Mouse (Mus musculus) left cerebral cortex, adult 2 months (tissue): ENCODE measurements at regions not wholly inside any gene's neighbourhood (a gene's known extent, or its start where the extent isn't known, plus 50 kb on each side); places are given as distances from the start of the nearest gene placed in this dataset.

ENCODE experiments used
- DNase-seq, 2 experiments: peaks; one replicate each; pipeline ENCODE4 v3.0.0; 2021 to 2022; ENCODE audit warnings: low spot score in 2 of 2, mixed read lengths in 1 of 2; ENCODE audit errors: extremely low spot score in 1 of 2
- H3K27ac ChIP-seq: fragments of 200-600 bp; 2 replicates; pipeline ENCODE4 v1.8.1; 2022
- H3K4me3 ChIP-seq: fragments of 200-600 bp; 2 replicates; pipeline ENCODE4 v1.8.1; 2022
- CTCF ChIP-seq: fragments of 200-600 bp; IDR thresholded peaks from 2 replicates; pipeline ENCODE4 v1.8.1; 2022; ENCODE audit warnings: antibody characterized with exemption, mild to moderate bottlenecking, moderate library complexity
- intact Hi-C: fragments of 180-260 bp; cut with DNase I; formaldehyde crosslinking; loops from one replicate; pipeline ENCODE4 v1.15.1; 2025

DNA sequence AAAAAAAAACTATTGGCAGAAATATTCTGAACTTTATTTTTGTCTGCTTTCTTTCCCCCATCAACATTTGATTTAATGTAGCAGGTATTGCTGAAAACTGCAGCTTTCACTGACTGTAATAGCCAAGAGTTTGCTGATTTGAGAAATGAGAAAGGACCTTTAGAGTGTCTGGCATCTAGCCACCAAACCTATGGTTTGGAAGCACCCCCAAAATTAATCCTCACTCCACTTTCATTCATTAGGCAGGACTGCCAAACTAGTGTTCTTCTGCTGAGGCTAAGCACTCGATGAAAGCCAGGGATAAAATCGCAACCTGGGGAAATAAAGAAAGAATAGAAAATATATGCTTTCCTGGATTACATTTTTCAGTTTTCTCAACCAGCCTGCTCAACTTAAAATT lies 320.4 kb downstream of the Atp6ap1l start:
- no peak for TF ChIP-seq CTCF
- intact Hi-C loops, result no loop called here
- no peak for DNase-seq
- H3K4me3 ChIP-seq, result no peak overlapping the region
- no peak overlapping the region for H3K27ac ChIP-seq

DNA sequence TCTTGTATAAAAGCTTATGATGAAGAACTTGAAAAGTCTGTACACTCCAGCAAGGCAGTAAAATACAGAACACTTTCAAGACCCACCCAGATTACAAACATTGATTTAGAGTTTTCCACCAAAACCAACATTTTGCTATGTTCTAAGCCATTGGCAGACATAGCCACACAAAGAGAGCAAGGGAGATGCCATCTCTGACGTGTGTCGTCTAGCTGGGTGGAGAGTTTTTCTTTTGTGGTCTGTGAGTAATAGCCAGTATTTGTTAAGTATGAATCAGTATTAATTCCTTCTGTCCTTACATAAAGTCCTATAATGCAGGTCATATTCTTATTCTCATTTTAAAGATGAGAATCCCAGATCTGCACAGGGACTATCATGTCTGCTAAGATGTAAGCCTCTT lies 329.8 kb downstream of the Atp6ap1l start:
- no peak for DNase-seq
- Histone ChIP-seq H3K27ac (no peak overlapping the region), H3K4me3 (no peak overlapping the region)
- intact Hi-C loops, result no loop called here
- TF ChIP-seq CTCF, result no peak

DNA sequence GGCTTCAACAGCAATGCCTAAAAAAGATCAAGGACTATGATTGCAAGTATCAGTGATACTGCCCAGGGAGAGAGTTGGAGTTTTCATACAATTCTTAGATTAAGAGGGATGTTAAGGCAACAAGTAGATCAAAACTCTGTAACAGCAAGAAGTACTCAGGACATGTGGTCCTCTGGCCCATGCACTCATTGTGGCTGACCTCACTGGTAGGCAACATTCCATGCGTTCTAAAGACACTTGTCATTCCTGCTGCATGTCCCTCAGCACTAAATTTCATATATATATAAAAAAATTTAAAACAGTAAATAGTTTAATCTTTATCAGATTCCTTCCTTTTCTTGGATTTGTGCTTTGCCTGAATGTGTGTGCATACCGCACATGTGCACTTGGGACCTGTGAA lies 332.6 kb downstream of the Atp6ap1l start:
- no peak for TF ChIP-seq CTCF

DNA sequence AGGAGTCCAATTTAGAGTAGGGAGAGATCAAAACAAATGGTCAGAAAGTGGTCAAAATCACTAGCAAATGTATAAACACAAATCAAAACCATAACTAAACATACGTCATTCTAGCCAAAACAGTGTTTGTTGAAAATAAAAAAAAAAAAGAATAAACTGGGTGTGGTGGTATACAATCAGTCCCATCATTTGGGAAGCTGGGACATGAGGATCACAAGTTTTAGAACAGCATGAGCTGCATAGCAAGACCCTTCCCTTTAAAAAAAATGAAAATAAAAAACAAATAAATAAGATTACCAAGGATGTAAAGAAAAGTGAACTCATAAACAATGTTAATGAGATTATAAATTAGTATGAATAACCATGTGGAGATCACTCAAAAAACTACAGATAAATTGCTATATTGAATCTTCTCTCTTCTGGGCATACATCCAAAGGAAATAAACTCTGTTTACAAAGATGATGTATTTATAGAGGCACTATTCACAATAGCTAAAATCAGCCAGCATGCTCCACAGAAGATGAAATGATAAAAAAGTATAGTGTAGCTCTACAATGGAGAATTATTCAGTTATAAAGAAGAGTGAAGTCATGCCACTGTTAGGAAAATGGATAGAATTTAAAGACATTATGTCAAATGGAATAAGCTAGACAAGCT lies 341.8 kb downstream of the Atp6ap1l start:
- TF ChIP-seq CTCF, result no peak
- intact Hi-C loops, result no loop called here
- Histone ChIP-seq H3K27ac (no peak overlapping the region), H3K4me3 (no peak overlapping the region)
- DNase-seq, result no peak

More for the DNA sequence above, 332.6 kb downstream of the Atp6ap1l start:
- Histone ChIP-seq H3K27ac (no peak overlapping the region), H3K4me3 (no peak overlapping the region)
- DNase-seq, result no peak
- intact Hi-C loops, result no loop called here

DNA sequence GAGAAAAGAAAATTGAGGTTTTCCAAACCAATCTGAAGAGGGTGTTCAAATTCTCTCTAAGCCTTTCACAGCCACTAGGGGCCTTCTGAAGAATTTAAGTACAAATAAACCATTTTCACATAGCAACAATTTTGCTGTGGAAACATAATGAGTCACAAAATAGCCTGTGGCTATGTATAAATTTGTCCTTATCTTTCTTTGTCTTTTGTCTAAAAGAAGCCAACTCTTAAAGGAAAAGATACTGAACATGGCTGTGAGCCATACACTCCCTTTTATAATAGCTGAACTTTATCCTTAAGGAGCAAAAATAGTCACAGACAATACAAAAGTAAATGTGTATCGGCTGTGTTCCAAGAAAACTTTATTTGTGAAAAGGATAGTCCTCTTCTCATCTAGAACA lies 345.1 kb downstream of the Atp6ap1l start:
- no peak overlapping the region for H3K4me3 ChIP-seq
- DNase-seq, result no peak
- intact Hi-C loops, result no loop called here
- peak; percentile 22 for TF ChIP-seq CTCF
- H3K27ac ChIP-seq, result no peak overlapping the region

DNA sequence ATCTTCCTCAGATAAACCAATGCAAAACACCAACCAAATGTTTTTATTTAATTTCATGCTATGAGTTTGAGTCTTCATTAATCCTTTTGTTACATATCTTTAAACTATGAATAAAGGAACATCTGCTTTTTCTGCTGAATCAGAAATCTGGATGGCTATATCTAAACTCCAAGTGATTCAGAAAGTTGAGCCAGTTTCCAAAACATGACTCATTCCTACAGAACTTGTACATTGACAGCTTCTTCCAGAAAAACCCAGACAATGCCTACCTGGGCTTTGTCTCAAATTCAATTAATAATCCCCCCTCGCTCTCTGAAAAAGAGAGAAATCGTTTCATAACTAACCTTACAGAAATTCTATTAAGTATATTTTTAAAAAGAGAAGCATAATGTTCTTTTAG lies 345.7 kb downstream of the Atp6ap1l start:
- intact Hi-C loops, result no loop called here
- DNase-seq, result no peak
- no peak for TF ChIP-seq CTCF
- Histone ChIP-seq H3K4me3 (no peak overlapping the region), H3K27ac (no peak overlapping the region)

DNA sequence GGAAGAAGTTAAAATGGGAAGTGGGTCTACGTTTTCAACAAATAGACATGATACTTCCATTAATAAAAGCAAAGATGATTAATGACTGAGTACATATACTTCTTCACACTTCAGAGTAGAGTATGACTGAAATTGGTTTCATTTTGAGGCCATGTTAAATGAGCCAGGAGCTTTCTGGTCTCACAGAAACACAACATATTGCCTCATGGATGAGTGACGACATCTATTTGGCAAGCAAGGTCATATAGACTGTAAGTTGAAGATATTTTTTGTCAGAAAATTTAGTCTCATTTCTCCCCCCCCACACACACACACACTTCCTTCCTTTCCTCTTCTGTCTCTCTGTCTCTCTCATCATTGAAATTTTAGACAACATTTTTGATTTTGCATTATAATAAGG lies 354.0 kb downstream of the Atp6ap1l start:
- no peak for DNase-seq
- Histone ChIP-seq H3K27ac (no peak overlapping the region), H3K4me3 (no peak overlapping the region)
- no peak for TF ChIP-seq CTCF
- intact Hi-C loops, result no loop called here

DNA sequence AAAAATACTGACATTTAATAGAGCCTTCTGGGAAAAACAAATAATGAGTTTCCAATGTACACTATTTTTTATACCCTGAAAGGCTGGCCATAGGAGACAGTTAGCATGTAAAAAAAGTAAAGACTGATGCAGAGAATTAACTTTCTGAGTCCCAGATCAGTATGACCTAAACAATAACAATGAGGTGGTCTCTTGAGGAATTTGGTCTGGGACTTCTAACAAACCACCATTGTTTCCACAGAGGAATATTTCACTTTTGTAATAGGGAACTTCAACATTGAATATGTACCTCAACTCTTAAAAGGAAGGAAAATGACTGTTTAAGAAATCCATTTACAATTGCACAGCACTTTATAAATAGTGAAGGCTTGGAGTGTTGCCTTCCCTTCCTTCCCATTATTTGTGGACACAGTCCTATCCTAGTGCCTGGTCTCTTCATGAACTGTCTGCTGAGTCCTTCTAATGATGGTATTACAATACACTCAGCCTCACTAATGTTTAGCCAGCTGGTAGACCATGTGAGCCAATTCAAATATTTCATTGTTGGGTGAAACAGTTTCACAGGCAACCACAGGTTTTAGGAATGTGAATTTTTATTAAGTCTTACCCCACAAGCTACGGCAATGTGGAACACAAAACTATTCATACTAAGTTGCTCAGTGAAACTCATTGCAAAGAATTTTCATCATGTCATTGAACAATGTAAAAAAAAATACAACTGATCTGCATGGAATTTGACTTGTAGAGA lies 358.7 kb downstream of the Atp6ap1l start:
- Histone ChIP-seq H3K4me3 (no peak overlapping the region), H3K27ac (no peak overlapping the region)
- no peak for TF ChIP-seq CTCF
- intact Hi-C loops, result no loop called here
- no peak for DNase-seq

DNA sequence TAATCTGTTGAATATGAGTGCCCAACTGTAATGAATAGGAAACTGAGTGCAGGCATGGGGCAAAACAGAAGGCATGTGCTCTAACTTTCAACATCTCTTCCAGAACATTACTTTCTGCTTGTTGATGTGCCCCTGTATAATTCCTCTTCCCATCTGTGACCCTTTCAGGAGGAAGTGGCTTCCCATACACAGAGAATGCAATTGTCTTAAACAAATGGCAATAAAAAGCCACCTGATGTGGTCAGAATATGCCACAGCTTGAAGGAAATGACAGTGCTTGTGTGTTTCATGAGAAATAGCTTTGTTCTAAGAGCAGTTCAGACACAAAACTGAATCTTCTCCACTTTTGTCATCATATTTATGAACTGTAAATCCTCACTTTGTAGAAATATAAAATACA lies 359.3 kb downstream of the Atp6ap1l start:
- DNase-seq, result no peak
- no peak overlapping the region for H3K27ac ChIP-seq
- intact Hi-C loops, result no loop called here
- no peak for TF ChIP-seq CTCF
- H3K4me3 ChIP-seq, result no peak overlapping the region

DNA sequence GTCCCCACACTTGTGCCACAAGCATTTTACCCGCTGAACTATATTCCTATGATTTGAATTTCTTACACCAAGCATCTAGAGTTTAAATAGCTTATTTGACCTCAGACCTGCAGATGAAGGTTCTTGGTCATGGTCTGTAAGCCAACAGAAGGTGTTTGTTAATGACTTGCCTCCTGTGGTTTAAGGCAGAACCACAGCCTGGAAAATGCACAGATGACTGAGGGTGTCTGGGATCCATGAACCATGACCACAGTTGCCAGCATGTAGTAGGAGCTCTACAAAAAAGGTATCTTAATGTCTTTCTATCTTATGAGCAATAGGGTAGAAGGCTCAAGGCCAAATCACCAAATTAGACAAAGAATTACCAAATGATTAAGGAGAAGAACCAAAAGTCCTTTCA lies 367.6 kb downstream of the Atp6ap1l start:
- no peak for DNase-seq
- H3K27ac ChIP-seq, result no peak overlapping the region
- no peak overlapping the region for H3K4me3 ChIP-seq
- intact Hi-C loops, result no loop called here
- no peak for TF ChIP-seq CTCF

DNA sequence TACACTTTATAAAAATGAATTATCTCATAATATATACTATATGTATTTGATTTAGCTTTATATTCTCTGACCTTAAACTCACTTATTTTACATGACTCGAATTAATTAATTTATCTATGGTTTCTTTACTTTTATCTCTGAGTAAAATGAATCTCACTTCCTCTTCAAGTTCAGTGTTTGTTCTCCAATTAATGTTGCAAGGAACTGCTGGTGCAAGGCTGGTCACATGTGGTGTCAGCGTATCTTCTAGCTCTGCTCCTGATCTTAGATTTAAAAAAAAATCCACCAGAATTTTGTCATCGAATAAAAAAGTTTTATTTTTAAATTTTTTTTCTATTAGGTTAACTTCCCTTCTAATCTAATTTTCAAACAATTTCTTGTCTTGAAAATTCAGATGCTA lies 378.2 kb downstream of the Atp6ap1l start:
- intact Hi-C loops, result no loop called here
- DNase-seq, result no peak

DNA sequence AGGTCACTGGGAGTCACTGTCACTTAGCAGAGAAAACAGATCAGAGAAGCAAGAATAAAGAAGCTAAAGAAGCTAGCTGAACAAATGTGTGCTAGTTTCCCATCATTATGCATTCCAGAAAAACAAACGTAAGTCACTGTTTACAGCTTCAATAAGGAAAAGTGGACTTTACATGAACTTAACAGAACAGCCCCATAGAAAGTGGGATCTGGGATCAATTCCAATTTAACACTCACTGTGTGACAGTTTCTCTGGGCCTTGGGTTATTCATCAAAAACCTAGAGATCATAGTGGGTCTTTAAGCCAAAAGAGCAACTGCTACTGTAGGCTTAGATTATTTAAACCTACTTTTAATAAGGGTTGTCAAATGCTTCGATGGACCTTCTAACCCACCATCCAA lies 379.4 kb downstream of the Atp6ap1l start:
- H3K4me3 ChIP-seq, result no peak overlapping the region
- no peak for DNase-seq
- no peak overlapping the region for H3K27ac ChIP-seq
- no peak for TF ChIP-seq CTCF
- intact Hi-C loops, result no loop called here

More for the DNA sequence above, 378.2 kb downstream of the Atp6ap1l start:
- no peak for TF ChIP-seq CTCF
- no peak overlapping the region for H3K4me3 ChIP-seq
- H3K27ac ChIP-seq, result no peak overlapping the region

DNA sequence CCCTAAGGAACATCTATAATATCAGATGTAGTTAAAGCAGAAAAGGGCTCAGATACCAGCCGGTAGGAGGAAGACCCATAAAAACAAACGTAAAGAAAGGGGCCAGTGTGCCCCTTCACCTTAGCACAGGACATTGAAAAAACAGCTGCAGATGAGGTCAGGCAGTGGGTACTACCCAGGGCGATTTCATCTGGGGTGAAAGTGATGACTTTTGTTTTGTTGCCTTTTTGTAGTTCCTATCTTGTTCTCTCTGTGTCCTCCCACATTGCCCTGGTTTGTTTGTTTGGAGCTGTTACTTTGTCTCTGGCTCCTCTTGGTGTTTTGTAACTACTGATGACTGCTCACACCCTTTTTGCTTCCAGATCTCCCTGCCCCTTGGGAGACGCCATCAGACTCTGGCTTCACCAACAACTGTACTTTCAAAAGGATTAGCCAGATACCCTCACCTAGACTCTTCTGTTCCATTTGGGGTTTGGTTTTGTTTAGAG lies 383.4 kb downstream of the Atp6ap1l start:
- H3K4me3 ChIP-seq, result no peak overlapping the region
- TF ChIP-seq CTCF, result no peak
- intact Hi-C loops, result no loop called here
- no peak for DNase-seq
- H3K27ac ChIP-seq, result no peak overlapping the region
